Mouse (Mus musculus): ENCODE data around the gene Unc45b. TPM values are rescaled to one million over a fixed set of nuclear protein-coding genes. Genes with fewer than 3 reads are reported as not detected.

Unc45b gene
- polyA plus RNA-seq, 1 experiment from 2014 or later = 11.5 TPM

Small RNA genes within 50 kb of the gene (microRNA-seq; reads per million reads assigned to microRNA genes)
- not detected for gene Mir7679

Other genes with a start within 250 kb of the Unc45b start
- 0.35 and 0.53 TPM in 2 replicates for gene Cct6b, start 146.2 kb upstream of the Unc45b start, polyA plus RNA-seq (2016; fragmentation: Nextera tagmentation; extraction: Ambion mirVana)
- gene Zfp830, start 146.2 kb upstream of the Unc45b start, polyA plus RNA-seq (2016; fragmentation: Nextera tagmentation; extraction: Ambion mirVana) = 42.5 and 42.9 TPM in 2 replicates
- gene Lig3, start 129.4 kb upstream of the Unc45b start, polyA plus RNA-seq (2016; fragmentation: Nextera tagmentation; extraction: Ambion mirVana) = 48.3 and 48.6 TPM in 2 replicates
- 18.8 and 19.5 TPM in 2 replicates for gene Rffl, start 39.3 kb upstream of the Unc45b start, polyA plus RNA-seq (2016; fragmentation: Nextera tagmentation; extraction: Ambion mirVana)
- 10.3 and 11.8 TPM in 2 replicates for gene Rad51d, start 19.9 kb upstream of the Unc45b start, polyA plus RNA-seq (2016; fragmentation: Nextera tagmentation; extraction: Ambion mirVana)
- 0.32 and 0.49 TPM in 2 replicates for gene Fndc8, start 18.4 kb upstream of the Unc45b start, polyA plus RNA-seq (2016; fragmentation: Nextera tagmentation; extraction: Ambion mirVana)
- 39.9 and 46.3 TPM in 2 replicates for gene Nle1, start 2.1 kb upstream of the Unc45b start, polyA plus RNA-seq (2016; fragmentation: Nextera tagmentation; extraction: Ambion mirVana)
- 0.41 and 0.58 TPM in 2 replicates for gene Slfn5, start 40.8 kb downstream of the Unc45b start, polyA plus RNA-seq (2016; fragmentation: Nextera tagmentation; extraction: Ambion mirVana)
- gene Slfn9, start 81.3 kb downstream of the Unc45b start, polyA plus RNA-seq (2016; fragmentation: Nextera tagmentation; extraction: Ambion mirVana) = 18.7 and 19.0 TPM in 2 replicates
- gene Slfn8, start 110.3 kb downstream of the Unc45b start, polyA plus RNA-seq (2016; fragmentation: Nextera tagmentation; extraction: Ambion mirVana) = 0.26 and 0.36 TPM in 2 replicates
- gene Slfn2, start 154.6 kb downstream of the Unc45b start, polyA plus RNA-seq (2016; fragmentation: Nextera tagmentation; extraction: Ambion mirVana) = 1.2 and 1.3 TPM in 2 replicates
- gene Slfn1, start 206.3 kb downstream of the Unc45b start, polyA plus RNA-seq (2016; fragmentation: Nextera tagmentation; extraction: Ambion mirVana) = not detected in 2 replicates